Mouse (Mus musculus): ENCODE results near the gene Sco1. TPM values are rescaled to one million over a fixed set of nuclear protein-coding genes. Genes with fewer than 3 reads are reported as not detected.

Sco1 gene
- polyA plus RNA-seq, 2 experiments: 2.9 to 4.8 TPM

- H3K4me2 ChIP-seq (ENCODE audit: low read depth): no peak overlapping the region
- ATAC-seq (ENCODE audit: insufficient read depth) (no peak), DNase-seq (ENCODE audit: low read depth in 3 of 3, low spot score in 3 of 3) (no peak)
- no peak overlapping the region for H3K9ac ChIP-seq (replicated peaks)
- 83% methylated on average over 5 of the region's 5 CpGs for WGBS (ENCODE audit: insufficient replicate concordance)
- H3K27ac ChIP-seq: no peak overlapping the region
- no peaks in the 10 kb centered on the region for H3K9me3 ChIP-seq (ENCODE audit: control insufficient read depth, low read length)
- TF ChIP-seq CTCF (IDR thresholded peaks at IDR 0.05; ENCODE audit: low read depth): no peak
- no peak for TF ChIP-seq EP300 (IDR thresholded peaks at IDR 0.05; ENCODE audit: low read depth)
- no peaks in the 10 kb centered on the region for H3K4me1 ChIP-seq (replicated peaks; ENCODE audit: control insufficient read depth in 2 of 2, insufficient read depth in 2 of 2, low read length in 1 of 2)
- H3K4me3 ChIP-seq (ENCODE audit: insufficient read depth in 1 of 2, low read depth in 2 of 2, low read length in 2 of 2): no peak overlapping the region
- H3K27me3 ChIP-seq (ENCODE audit: control insufficient read depth, insufficient read depth, low read length): no peaks in the 10 kb centered on the region
- no peaks in the 10 kb centered on the region for H3K36me3 ChIP-seq (replicated peaks; ENCODE audit: control insufficient read depth, insufficient read depth, low read depth)
Measured at GRCm38 (mm10) chr11:67093652-67094051, 41.2 kb downstream of the Sco1 start.

GRCm38 (mm10) chr11:67094470-67094869, 42.0 kb downstream of the Sco1 start:
- H3K4me1 ChIP-seq (replicated peaks; ENCODE audit: control insufficient read depth in 2 of 2, insufficient read depth in 2 of 2, low read length in 1 of 2): no peaks in the 10 kb centered on the region
- DNase-seq (ENCODE audit: low read depth in 3 of 3, low spot score in 3 of 3): no peak
- H3K27me3 ChIP-seq (ENCODE audit: control insufficient read depth, insufficient read depth, low read length): no peaks in the 10 kb centered on the region
- TF ChIP-seq CTCF (IDR thresholded peaks at IDR 0.05; ENCODE audit: low read depth) (no peak), EP300 (IDR thresholded peaks at IDR 0.05; ENCODE audit: low read depth) (no peak)
- H3K36me3 ChIP-seq (replicated peaks; ENCODE audit: control insufficient read depth, insufficient read depth, low read depth): no peaks in the 10 kb centered on the region
- H3K4me2 ChIP-seq (ENCODE audit: low read depth): no peak overlapping the region
- H3K9ac ChIP-seq (replicated peaks): no peak overlapping the region
- ATAC-seq (ENCODE audit: insufficient read depth): no peak
- H3K9me3 ChIP-seq (ENCODE audit: control insufficient read depth, low read length): no peaks in the 10 kb centered on the region
- no peak overlapping the region for H3K4me3 ChIP-seq (ENCODE audit: insufficient read depth in 1 of 2, low read depth in 2 of 2, low read length in 2 of 2)
- 54% methylated on average over 29 of the region's 29 CpGs for WGBS (ENCODE audit: insufficient replicate concordance)
- H3K27ac ChIP-seq: no peak overlapping the region

GRCm38 (mm10) chr11:67097709-67098108, 45.2 kb downstream of the Sco1 start:
- Histone ChIP-seq H3K9me3 (ENCODE audit: control insufficient read depth, low read length) (no peaks in the 10 kb centered on the region), H3K9ac (replicated peaks) (no peak overlapping the region), H3K36me3 (replicated peaks; ENCODE audit: control insufficient read depth, insufficient read depth, low read depth) (no peaks in the 10 kb centered on the region), H3K4me3 (ENCODE audit: insufficient read depth in 1 of 2, low read depth in 2 of 2, low read length in 2 of 2) (no peak overlapping the region), H3K27me3 (ENCODE audit: control insufficient read depth, insufficient read depth, low read length) (no peaks in the 10 kb centered on the region), H3K4me1 (replicated peaks; ENCODE audit: control insufficient read depth in 2 of 2, insufficient read depth in 2 of 2, low read length in 1 of 2) (no peaks in the 10 kb centered on the region), H3K4me2 (ENCODE audit: low read depth) (no peak overlapping the region), H3K27ac (no peak overlapping the region)
- TF ChIP-seq CTCF (IDR thresholded peaks at IDR 0.05; ENCODE audit: low read depth): no peak
- TF ChIP-seq EP300 (IDR thresholded peaks at IDR 0.05; ENCODE audit: low read depth): no peak
- ATAC-seq (ENCODE audit: insufficient read depth) (no peak), DNase-seq (ENCODE audit: low read depth in 3 of 3, low spot score in 3 of 3) (no peak)
- 70% methylated on average over 10 of the region's 10 CpGs for WGBS (ENCODE audit: insufficient replicate concordance)

- Histone ChIP-seq H3K4me3 (ENCODE audit: insufficient read depth in 1 of 2, low read depth in 2 of 2, low read length in 2 of 2) (no peak overlapping the region), H3K9ac (replicated peaks) (no peak overlapping the region), H3K36me3 (replicated peaks; ENCODE audit: control insufficient read depth, insufficient read depth, low read depth) (no peaks in the 10 kb centered on the region), H3K27me3 (ENCODE audit: control insufficient read depth, insufficient read depth, low read length) (no peaks in the 10 kb centered on the region), H3K9me3 (ENCODE audit: control insufficient read depth, low read length) (no peaks in the 10 kb centered on the region), H3K27ac (no peak overlapping the region), H3K4me1 (replicated peaks; ENCODE audit: control insufficient read depth in 2 of 2, insufficient read depth in 2 of 2, low read length in 1 of 2) (no peaks in the 10 kb centered on the region), H3K4me2 (ENCODE audit: low read depth) (no peak overlapping the region)
- ATAC-seq (ENCODE audit: insufficient read depth): no peak
- WGBS (ENCODE audit: insufficient replicate concordance): 69% methylated on average over 11 of the region's 11 CpGs
- TF ChIP-seq EP300 (IDR thresholded peaks at IDR 0.05; ENCODE audit: low read depth): no peak
- TF ChIP-seq CTCF (IDR thresholded peaks at IDR 0.05; ENCODE audit: low read depth): no peak
- no peak for DNase-seq (ENCODE audit: low read depth in 3 of 3, low spot score in 3 of 3)
Measured at GRCm38 (mm10) chr11:67098427-67098826, 46.0 kb downstream of the Sco1 start.

- H3K9ac ChIP-seq (replicated peaks): no peak overlapping the region
- ATAC-seq (ENCODE audit: insufficient read depth) (no peak), DNase-seq (ENCODE audit: low read depth in 3 of 3, low spot score in 3 of 3) (no peak)
- H3K4me3 ChIP-seq (ENCODE audit: insufficient read depth in 1 of 2, low read depth in 2 of 2, low read length in 2 of 2): no peak overlapping the region
- no peaks in the 10 kb centered on the region for H3K9me3 ChIP-seq (ENCODE audit: control insufficient read depth, low read length)
- H3K36me3 ChIP-seq (replicated peaks; ENCODE audit: control insufficient read depth, insufficient read depth, low read depth): no peaks in the 10 kb centered on the region
- H3K27ac ChIP-seq: no peak overlapping the region
- TF ChIP-seq CTCF (IDR thresholded peaks at IDR 0.05; ENCODE audit: low read depth) (no peak), EP300 (IDR thresholded peaks at IDR 0.05; ENCODE audit: low read depth) (no peak)
- H3K27me3 ChIP-seq (ENCODE audit: control insufficient read depth, insufficient read depth, low read length): no peaks in the 10 kb centered on the region
- H3K4me1 ChIP-seq (replicated peaks; ENCODE audit: control insufficient read depth in 2 of 2, insufficient read depth in 2 of 2, low read length in 1 of 2): no peaks in the 10 kb centered on the region
- no peak overlapping the region for H3K4me2 ChIP-seq (ENCODE audit: low read depth)
- WGBS (ENCODE audit: insufficient replicate concordance): 76% methylated on average over 16 of the region's 16 CpGs
Measured at GRCm38 (mm10) chr11:67099241-67099640, 46.8 kb downstream of the Sco1 start.
